7 mouse cellular contexts compared by ENCODE assay signal in genomic region chr2:170287301-170287885, GRCm38 (mm10).
A peak's percentile ranks its signal among the peaks of the same experiment; 100 is the strongest.
DNase-seq lines count a peak whose midpoint lies in the region; ATAC-seq lines count a peak whose summit lies in the region.

No protein-coding gene starts in this region.

- peaks cover 30% of the 10 kb centered on the region for H3K4me1 ChIP-seq in embryonic facial prominence, embryonic 12.5 days
- H3K4me1 ChIP-seq in heart, embryonic 10.5 days = peaks cover 39% of the 10 kb centered on the region
- H3K4me1 ChIP-seq in limb, embryonic 12.5 days (replicated peaks) = peaks cover 37% of the 10 kb centered on the region
- peaks cover 27% of the 10 kb centered on the region for H3K4me1 ChIP-seq in midbrain, embryonic 12.5 days
- peaks cover 28% of the 10 kb centered on the region; the same call in 1 of the 2 replicates for H3K4me1 ChIP-seq in stomach, embryonic 15.5 days

- DNase-seq in adrenal gland, postnatal 36 days = peak; percentile 72 to 76
- no peak for DNase-seq in heart, embryonic 10.5 days (ENCODE audit: low spot score)
- peak; percentile 56 to 57 for DNase-seq in kidney, adult 8-10 months

- 2% methylated on average over 27 of the region's 27 CpGs for WGBS in embryonic facial prominence, embryonic 12.5 days
- WGBS in heart, embryonic 10.5 days = under 1% methylated on average over 27 of the region's 27 CpGs
- under 1% methylated on average over 27 of the region's 27 CpGs for WGBS in limb, embryonic 12.5 days
- WGBS in midbrain, embryonic 12.5 days = under 1% methylated on average over 27 of the region's 27 CpGs
- under 1% methylated on average over 27 of the region's 27 CpGs for WGBS in stomach, embryonic 15.5 days

- no peak for ATAC-seq in embryonic facial prominence, embryonic 12.5 days (ENCODE audit: insufficient number of reproducible peaks, insufficient read depth, low FRiP score, low TSS enrichment)
- no peak for ATAC-seq in limb, embryonic 12.5 days (ENCODE audit: insufficient number of reproducible peaks, insufficient read depth, low FRiP score, low TSS enrichment, low read depth)
- ATAC-seq in midbrain, embryonic 12.5 days (ENCODE audit: low FRiP score, low read depth) = peak; percentile 83
- peak; percentile 75 for ATAC-seq in stomach, embryonic 15.5 days (ENCODE audit: insufficient read depth, low FRiP score, low read depth)

- 0 out of 2 replicates have a peak, but pooled peaks cover 3% of the 10 kb centered on the region for H3K27me3 ChIP-seq in embryonic facial prominence, embryonic 12.5 days
- H3K27me3 ChIP-seq in heart, embryonic 10.5 days (ENCODE audit: insufficient read depth, poor library complexity, severe bottlenecking) = no peaks in the 10 kb centered on the region
- H3K27me3 ChIP-seq in limb, embryonic 12.5 days = peaks cover 10% of the 10 kb centered on the region
- H3K27me3 ChIP-seq in midbrain, embryonic 12.5 days = peaks cover 4% of the 10 kb centered on the region; the same call in 1 of the 2 replicates
- no peaks in the 10 kb centered on the region for H3K27me3 ChIP-seq in stomach, embryonic 15.5 days (replicated peaks)

- H3K27ac ChIP-seq in embryonic facial prominence, embryonic 12.5 days = peak overlapping the region; percentile 54
- H3K27ac ChIP-seq in heart, embryonic 10.5 days = peak overlapping the region; percentile 85
- no peak overlapping the region for H3K27ac ChIP-seq in limb, embryonic 12.5 days
- H3K27ac ChIP-seq in midbrain, embryonic 12.5 days (replicated peaks) = peak overlapping the region; percentile 82
- peak overlapping the region; percentile 86 for H3K27ac ChIP-seq in stomach, embryonic 15.5 days

- peak overlapping the region; percentile 68 for H3K4me2 ChIP-seq in embryonic facial prominence, embryonic 12.5 days (replicated peaks)
- H3K4me2 ChIP-seq in limb, embryonic 12.5 days = peak overlapping the region; percentile 81
- peak overlapping the region; percentile 73 for H3K4me2 ChIP-seq in midbrain, embryonic 12.5 days (replicated peaks)
- H3K4me2 ChIP-seq in stomach, embryonic 15.5 days = peak overlapping the region; percentile 90

- peak overlapping the region; percentile 65 for H3K9ac ChIP-seq in embryonic facial prominence, embryonic 12.5 days
- H3K9ac ChIP-seq in limb, embryonic 12.5 days (replicated peaks) = peak overlapping the region; percentile 58
- H3K9ac ChIP-seq in midbrain, embryonic 12.5 days (replicated peaks) = peak overlapping the region; percentile 50
- peak overlapping the region; percentile 32; the same call in 1 of the 2 replicates for H3K9ac ChIP-seq in stomach, embryonic 15.5 days

- H3K4me3 ChIP-seq in embryonic facial prominence, embryonic 12.5 days = peak overlapping the region; percentile 38
- peak overlapping the region; percentile 65 for H3K4me3 ChIP-seq in heart, embryonic 10.5 days
- H3K4me3 ChIP-seq in limb, embryonic 12.5 days (replicated peaks) = peak overlapping the region; percentile 41
- H3K4me3 ChIP-seq in midbrain, embryonic 12.5 days = peak overlapping the region; percentile 37
- H3K4me3 ChIP-seq in stomach, embryonic 15.5 days (replicated peaks) = peak overlapping the region; percentile 41

- H3K9me3 ChIP-seq in embryonic facial prominence, embryonic 12.5 days = no peaks in the 10 kb centered on the region
- no peaks in the 10 kb centered on the region for H3K9me3 ChIP-seq in heart, embryonic 10.5 days
- H3K9me3 ChIP-seq in limb, embryonic 12.5 days = no peaks in the 10 kb centered on the region
- no peaks in the 10 kb centered on the region for H3K9me3 ChIP-seq in midbrain, embryonic 12.5 days
- no peaks in the 10 kb centered on the region for H3K9me3 ChIP-seq in stomach, embryonic 15.5 days

- no peaks in the 10 kb centered on the region for H3K36me3 ChIP-seq in embryonic facial prominence, embryonic 12.5 days
- H3K36me3 ChIP-seq in heart, embryonic 10.5 days = no peaks in the 10 kb centered on the region
- no peaks in the 10 kb centered on the region for H3K36me3 ChIP-seq in limb, embryonic 12.5 days
- no peaks in the 10 kb centered on the region for H3K36me3 ChIP-seq in midbrain, embryonic 12.5 days
- no peaks in the 10 kb centered on the region for H3K36me3 ChIP-seq in stomach, embryonic 15.5 days

Comparison
In these comparisons a context has a peak if more than half of its experiments do, and no peak if none do; other contexts are left out.
1. ATAC-seq: peak in midbrain, embryonic 12.5 days (single experiment) and stomach, embryonic 15.5 days (single experiment); none in embryonic facial prominence, embryonic 12.5 days (single experiment) and limb, embryonic 12.5 days (single experiment).
2. Peak in every context shown above with its lines, with median percentiles within 50 percentile points of each other: H3K4me2 ChIP-seq, H3K4me3 ChIP-seq and H3K9ac ChIP-seq.